Mouse (Mus musculus) CH12.LX (cell line): ENCODE measurements around the gene Ddx39.

ENCODE experiments used
- CHD2 ChIP-seq: IDR thresholded peaks from 2 replicates; pipeline ENCODE4 v1.6.1; 2011; ENCODE audit warnings: low read length, improper control_type of control experiment
- CTCF ChIP-seq, 2 experiments: IDR thresholded peaks in 1 of 2; conservative IDR thresholded peaks in 1 of 2; 2 replicates each; pipeline ENCODE4 v1.5.1; 2011 to 2012; ENCODE audit warnings: low read depth in 2 of 2, low read length in 2 of 2, improper control_type of control experiment in 1 of 2, inconsistent platforms in 1 of 2, mild to moderate bottlenecking in 1 of 2, moderate library complexity in 1 of 2
- EP300 ChIP-seq: IDR thresholded peaks from 2 replicates; pipeline ENCODE4 v1.6.1; 2011; ENCODE audit warnings: low read length, improper control_type of control experiment
- JUN ChIP-seq: IDR thresholded peaks from 2 replicates; pipeline ENCODE4 v1.6.1; 2011; ENCODE audit warnings: low read depth, mild to moderate bottlenecking, low read length, improper control_type of control experiment, moderate library complexity; ENCODE audit not compliant: insufficient read depth
- MAX ChIP-seq: IDR thresholded peaks from 2 replicates; pipeline ENCODE4 v1.6.1; 2011; ENCODE audit warnings: low read length, improper control_type of control experiment
- MEF2A ChIP-seq: IDR thresholded peaks from 2 replicates; pipeline ENCODE4 v1.6.1; 2014; ENCODE audit warnings: low read depth, mild to moderate bottlenecking, inconsistent platforms, low read length, improper control_type of control experiment, borderline replicate concordance
- MYC ChIP-seq: IDR thresholded peaks from 2 replicates; pipeline ENCODE4 v1.6.1; 2011; ENCODE audit warnings: low read depth, mild to moderate bottlenecking, improper control_type of control experiment, low read length
- NELFE ChIP-seq: IDR thresholded peaks from 2 replicates; pipeline ENCODE4 v1.6.1; 2011; ENCODE audit warnings: low read depth, low read length, improper control_type of control experiment
- POLR2A ChIP-seq: IDR thresholded peaks from 2 replicates; pipeline ENCODE4 v1.6.1; 2011; ENCODE audit warnings: low read depth, mild to moderate bottlenecking, improper control_type of control experiment, low read length
- SIN3A ChIP-seq: IDR thresholded peaks from 2 replicates; pipeline ENCODE4 v1.6.1; 2012; ENCODE audit warnings: low read length, improper control_type of control experiment, inconsistent platforms
- USF1 ChIP-seq: IDR thresholded peaks from 2 replicates; pipeline ENCODE4 v1.6.1; 2014; ENCODE audit warnings: low read depth, mild to moderate bottlenecking, inconsistent platforms, low read length, improper control_type of control experiment
- ZKSCAN1 ChIP-seq: IDR thresholded peaks from 2 replicates; pipeline ENCODE4 v1.6.1; 2012; ENCODE audit warnings: low read depth, inconsistent platforms, low read length, improper control_type of control experiment, borderline replicate concordance

GRCm38 (mm10) chr8:83758298-83758697, 43.3 kb downstream of the Ddx39 start:
- TF ChIP-seq CTCF (conservative IDR thresholded peaks at IDR 0.05 in 1 of 2, IDR thresholded peaks at IDR 0.05 in 1 of 2; ENCODE audit: low read depth in 2 of 2, low read length in 2 of 2) (no peak), POLR2A (no peak), MYC (no peak), MEF2A (no peak), NELFE (no peak), EP300 (no peak), JUN (no peak), CHD2 (no peak), SIN3A (no peak), ZKSCAN1 (no peak), MAX (no peak), USF1 (no peak)
